Mouse (Mus musculus): ENCODE measurements at regions not wholly inside any gene's neighbourhood (a gene's known extent, or its start where the extent isn't known, plus 50 kb on each side); places are given as distances from the start of the nearest gene placed in this dataset.
A peak's percentile ranks its signal among the peaks of the same experiment; 100 is the strongest.

DNA sequence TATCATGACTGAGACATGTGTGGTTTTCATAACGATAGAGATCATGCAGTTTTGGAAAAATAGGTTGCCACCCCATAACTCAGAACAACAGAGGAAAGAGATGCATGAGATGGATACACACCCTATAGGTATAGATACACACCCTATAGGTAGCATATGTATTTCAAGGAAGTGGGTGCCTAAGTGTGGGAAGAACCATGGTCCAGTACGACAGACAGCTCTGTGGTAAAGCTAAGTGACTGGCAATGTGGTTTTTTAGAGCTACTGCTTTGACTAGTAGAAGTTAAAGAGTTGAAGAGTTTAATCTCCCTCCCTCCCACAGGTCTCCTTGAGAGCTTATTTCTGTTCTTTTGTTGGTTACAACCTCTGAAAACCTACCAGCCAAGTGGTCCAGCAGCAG lies 60.2 kb upstream of the Clint1 start:
- DNase-seq (ENCODE audit: low spot score), result no peak

DNA sequence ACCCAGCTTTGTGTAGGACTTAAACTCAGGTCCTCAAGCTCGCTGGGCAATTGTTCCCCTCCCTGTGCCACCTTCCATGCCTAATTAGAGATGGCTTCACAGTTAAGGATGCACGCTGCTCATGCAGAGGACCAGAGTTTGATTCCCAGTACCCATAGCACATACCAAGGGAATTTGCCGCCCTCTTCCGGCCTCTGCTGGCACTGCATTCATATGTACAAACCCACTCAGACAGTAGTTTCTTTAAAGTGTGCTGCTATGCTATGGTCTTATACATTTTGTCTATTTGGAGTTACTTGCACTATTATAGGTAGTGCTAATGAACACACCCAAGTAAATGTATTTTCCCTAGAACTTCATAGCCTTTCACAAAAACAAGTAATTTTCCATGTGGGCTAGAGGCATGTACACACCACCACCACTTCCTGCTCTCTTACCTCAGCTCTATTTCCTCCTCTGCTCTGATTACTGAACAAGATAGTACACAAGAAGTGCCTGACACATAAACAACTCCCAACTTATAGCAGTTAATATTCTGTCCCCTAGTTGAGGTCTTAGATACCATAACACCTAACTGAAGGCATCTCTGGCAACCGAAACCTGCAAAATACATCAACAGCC lies 57.4 kb upstream of the Clint1 start:
- no peak for DNase-seq (ENCODE audit: low spot score)

DNA sequence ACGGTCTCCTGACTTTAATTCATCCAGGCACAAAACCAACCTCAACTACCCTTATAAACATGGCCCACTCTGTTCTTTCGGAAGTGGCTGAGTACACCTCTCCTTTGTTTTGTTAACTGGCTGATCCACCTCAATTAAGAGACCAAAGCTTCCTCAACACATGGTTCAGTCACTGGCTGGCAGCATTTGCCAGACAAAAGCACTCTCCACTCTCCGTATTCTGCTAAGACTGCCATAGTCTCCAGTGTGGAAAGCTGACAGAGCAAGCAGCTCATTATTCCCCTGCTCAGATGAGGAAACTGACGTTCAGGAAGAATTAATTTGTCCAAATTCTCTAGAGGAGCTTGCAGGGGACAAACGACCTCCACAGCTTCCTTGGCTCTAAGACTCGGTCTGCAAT lies 56.5 kb upstream of the Clint1 start:
- DNase-seq (ENCODE audit: low spot score), result no peak

DNA sequence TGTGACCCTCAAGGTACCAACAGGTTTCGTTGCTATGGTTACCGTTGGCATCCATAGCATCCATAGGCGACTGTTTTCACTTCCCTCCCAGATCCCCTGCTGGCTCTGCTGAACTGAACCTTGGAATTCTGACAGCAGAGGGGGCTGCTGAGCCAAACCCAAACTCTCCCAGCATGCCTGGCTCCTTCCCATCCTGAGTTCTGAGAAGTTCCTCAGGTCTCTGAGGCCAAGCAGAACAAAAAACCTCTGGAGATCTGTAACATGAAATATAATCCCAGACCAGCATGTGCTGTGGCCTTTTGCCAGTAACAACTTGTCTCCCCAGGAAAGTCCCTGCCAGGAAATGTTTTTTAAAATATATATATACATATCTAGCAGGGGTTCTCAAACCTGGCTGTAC lies 56.1 kb upstream of the Clint1 start:
- peak; percentile 28 for DNase-seq (ENCODE audit: low spot score)

DNA sequence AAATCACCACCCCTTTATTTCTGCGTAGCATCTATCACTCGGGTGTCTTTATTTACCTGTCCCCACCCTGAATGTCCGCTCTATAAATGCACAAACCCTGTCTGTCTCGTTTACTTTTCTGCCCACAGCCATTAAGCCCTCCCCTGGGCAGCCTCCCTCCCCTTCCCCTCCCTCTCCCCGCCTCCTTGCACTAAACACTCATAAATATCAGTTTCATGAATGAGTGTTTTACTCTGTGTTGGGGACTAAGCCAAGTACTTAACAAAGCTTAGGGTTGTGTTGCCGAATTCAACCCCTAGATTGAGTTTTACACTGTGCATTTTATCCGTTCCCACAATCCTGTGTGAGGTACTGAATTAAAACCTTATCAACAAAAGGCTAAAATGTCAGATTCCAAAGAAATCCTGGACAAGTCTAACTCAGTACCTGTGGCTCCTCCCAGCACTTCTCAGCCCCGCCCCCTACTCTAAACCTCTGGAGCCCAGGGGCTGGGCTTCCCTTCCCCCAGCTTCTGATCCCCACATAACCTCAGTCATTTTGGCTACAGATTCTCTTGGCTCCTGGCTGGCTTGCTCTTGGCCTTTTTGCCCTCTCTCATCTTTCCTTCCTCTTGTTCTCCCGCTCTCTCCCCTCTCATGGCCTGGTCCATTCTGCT lies 52.0 kb upstream of the Clint1 start:
- DNase-seq (ENCODE audit: low spot score), result no peak

Data from ovary, adult 18-20 months (tissue).